Mouse (Mus musculus) embryonic facial prominence, embryonic 10.5 days (tissue): ENCODE results near the gene Ctf1. TPM values are rescaled to one million over a fixed set of nuclear protein-coding genes. Genes with fewer than 3 reads are reported as not detected.

Experiments used
- DNase-seq: peaks from one replicate; pipeline ENCODE4 v3.0.0-alpha.2; 2017; ENCODE audit warnings: low spot score
- H3K27ac ChIP-seq: fragments of 300-500 bp; sonication (generic); replicated peaks from 2 replicates; pipeline ENCODE4 v1.5.1; 2016; ENCODE audit warnings: mild to moderate bottlenecking
- H3K27me3 ChIP-seq: fragments of 300-500 bp; sonication (generic); replicated peaks from 2 replicates; pipeline ENCODE4 v1.6.1; 2016; ENCODE audit warnings: low read depth, mild to moderate bottlenecking; ENCODE audit not compliant: poor library complexity, severe bottlenecking
- H3K36me3 ChIP-seq: fragments of 300-500 bp; sonication (generic); replicated peaks from 2 replicates; pipeline ENCODE4 v1.6.1; 2016; ENCODE audit warnings: mild to moderate bottlenecking, moderate library complexity
- H3K4me1 ChIP-seq: fragments of 300-500 bp; sonication (generic); 2 replicates; pipeline ENCODE4 v1.6.1; 2016
- H3K4me3 ChIP-seq: fragments of 300-500 bp; sonication (generic); 2 replicates; pipeline ENCODE4 v1.5.1; 2016; ENCODE audit warnings: mild to moderate bottlenecking, moderate library complexity
- H3K9me3 ChIP-seq: fragments of 300-500 bp; sonication (generic); 2 replicates; pipeline ENCODE4 v1.6.1; 2016; ENCODE audit warnings: mild to moderate bottlenecking
- WGBS: fragments of 180-500 bp; shearing (Covaris S2); methylation state at CpG from one replicate; pipeline ENCODE4 v1.1.7; 2016; 5-methylcytosine and 5-hydroxymethylcytosine counted together
- polyA plus RNA-seq: library from polyadenylated mRNA; unstranded; fragments of >200 nt; fragmentation: Nextera tagmentation; extraction: Ambion mirVana; gene quantifications from 2 replicates; pipeline ENCODE4 v1.2.1, GENCODE M21; 2016

Ctf1 gene
- polyA plus RNA-seq: 9.4 and 10.7 TPM in 2 replicates

- Histone ChIP-seq H3K4me1 (peaks cover 74% of the 10 kb centered on the region), H3K36me3 (peaks cover 4% of the 10 kb centered on the region; the same call in 1 of the 2 replicates), H3K27me3 (no peaks in the 10 kb centered on the region; the same call in 1 of the 2 replicates), H3K4me3 (peak within 1 kb of the TSS; percentile 58), H3K27ac (peak within 1 kb of the TSS; percentile 91), H3K9me3 (no peaks in the 10 kb centered on the region)
- DNase-seq: peak; percentile 89
- WGBS: 1% methylated on average over 28 of the region's 28 CpGs
These were observed at the start of gene Ctf1 for GRCm38 (mm10) chr7:127712461-127713385. Ctf1 (plus strand) TSS chr7:127712736.

DNA sequence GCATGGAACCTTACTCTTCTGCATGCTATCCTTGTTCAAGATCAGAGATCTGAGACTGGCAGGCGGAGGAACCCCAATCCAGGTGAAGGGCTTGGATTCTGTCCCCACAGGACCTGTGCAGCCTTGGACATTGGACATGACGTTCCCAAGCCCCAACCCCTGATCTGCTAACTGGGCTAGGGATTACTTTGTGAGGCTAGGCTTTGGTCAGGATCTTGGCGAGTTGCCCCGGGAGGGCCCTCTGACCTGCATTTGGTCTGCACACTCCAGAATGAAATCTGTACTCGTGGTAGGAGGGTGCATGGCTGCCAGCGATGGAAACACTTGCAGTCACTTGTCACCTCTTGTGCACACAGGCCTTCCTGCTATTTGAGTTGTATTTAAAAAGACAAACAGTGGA is 49.6 kb upstream of the Ctf1 start:
- Histone ChIP-seq H3K27ac (no peak overlapping the region), H3K4me1 (no peaks in the 10 kb centered on the region), H3K36me3 (peaks cover 52% of the 10 kb centered on the region), H3K9me3 (no peaks in the 10 kb centered on the region), H3K27me3 (no peaks in the 10 kb centered on the region), H3K4me3 (no peak overlapping the region)
- WGBS: 92% methylated on average over 6 of the region's 6 CpGs
- no peak for DNase-seq

- no peak overlapping the region for H3K4me3 ChIP-seq
- 89% methylated on average over 6 of the region's 6 CpGs for WGBS
- H3K27ac ChIP-seq: no peak overlapping the region
- H3K4me1 ChIP-seq: no peaks in the 10 kb centered on the region
- no peaks in the 10 kb centered on the region for H3K27me3 ChIP-seq
- DNase-seq: no peak
- peaks cover 63% of the 10 kb centered on the region for H3K36me3 ChIP-seq
- no peaks in the 10 kb centered on the region for H3K9me3 ChIP-seq
These were observed 46.4 kb upstream of the Ctf1 start for GRCm38 (mm10) chr7:127666066-127666654.

- DNase-seq: no peak
- no peaks in the 10 kb centered on the region for H3K4me1 ChIP-seq
- no peaks in the 10 kb centered on the region for H3K27me3 ChIP-seq
- H3K4me3 ChIP-seq: no peak overlapping the region
- WGBS: 90% methylated on average over 13 of the region's 13 CpGs
- no peak overlapping the region for H3K27ac ChIP-seq
- no peaks in the 10 kb centered on the region for H3K9me3 ChIP-seq
- peaks cover 58% of the 10 kb centered on the region for H3K36me3 ChIP-seq
These were observed 45.9 kb upstream of the Ctf1 start for GRCm38 (mm10) chr7:127666679-127667078.

DNA sequence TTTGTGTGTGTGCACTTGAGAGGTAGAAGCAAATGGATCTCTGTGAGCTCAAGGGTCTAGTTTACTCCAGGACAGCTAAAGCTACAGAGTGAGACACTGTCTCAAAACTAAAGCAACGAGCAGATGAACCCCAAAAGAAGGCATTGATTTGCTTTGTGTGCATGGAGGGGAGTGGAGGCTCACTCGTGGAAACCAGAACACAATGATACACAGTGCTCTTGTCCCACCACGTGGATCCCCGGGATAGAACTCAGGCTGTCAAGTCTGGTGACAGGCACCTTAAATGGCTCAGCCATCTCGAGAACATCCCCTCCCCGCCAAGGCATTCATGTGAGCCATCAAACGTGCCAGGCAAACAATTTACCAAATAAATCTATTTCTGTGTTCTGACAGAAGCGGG is 45.4 kb upstream of the Ctf1 start:
- H3K9me3 ChIP-seq: no peaks in the 10 kb centered on the region
- no peak overlapping the region for H3K4me3 ChIP-seq
- no peak overlapping the region for H3K27ac ChIP-seq
- peaks cover 55% of the 10 kb centered on the region for H3K36me3 ChIP-seq
- H3K27me3 ChIP-seq: no peaks in the 10 kb centered on the region
- peaks cover 1% of the 10 kb centered on the region; the same call in 1 of the 2 replicates for H3K4me1 ChIP-seq
- no peak for DNase-seq
- WGBS: 80% methylated on average over 8 of the region's 8 CpGs

DNA sequence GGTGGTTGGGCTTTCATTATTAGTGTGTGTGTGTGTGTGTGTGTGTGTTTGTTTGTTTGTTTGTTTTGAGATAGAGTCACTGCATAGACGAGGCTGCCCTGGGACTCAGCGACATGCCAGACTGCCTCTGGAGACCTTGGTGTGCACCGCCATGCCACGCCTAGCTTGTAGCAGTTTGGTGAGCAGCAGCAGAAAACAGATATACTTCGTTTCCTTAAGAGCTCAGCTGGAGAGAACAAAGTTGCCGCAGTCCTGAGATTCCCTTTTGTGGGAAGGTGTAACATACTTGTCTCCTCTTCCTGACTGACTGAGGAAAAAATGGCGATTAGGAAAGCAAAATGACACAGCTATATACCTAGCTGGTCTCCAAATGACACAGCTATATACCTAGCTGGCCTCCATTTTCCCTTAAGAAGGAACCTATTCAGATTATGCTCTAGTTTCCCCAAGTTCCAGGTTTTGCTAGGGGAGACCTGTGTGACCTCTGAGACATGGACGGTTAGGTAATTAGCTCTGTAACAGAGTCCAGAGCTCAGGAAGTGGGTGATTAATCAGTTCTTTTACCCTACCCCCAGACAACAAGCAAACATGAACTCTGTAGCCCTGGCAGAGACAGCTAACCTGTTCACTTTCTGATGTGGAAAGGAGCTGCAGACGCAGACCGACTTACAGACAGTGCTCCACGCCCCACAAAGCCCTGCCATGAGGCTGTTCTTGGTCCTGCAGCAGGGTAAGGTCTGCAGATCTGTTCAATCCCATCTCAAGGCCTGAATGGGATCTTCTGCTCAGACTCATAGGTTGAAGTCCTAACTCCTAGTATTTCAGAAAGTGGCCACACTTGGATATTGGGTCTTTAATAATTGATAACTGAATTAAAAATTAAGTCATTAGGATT is 40.4 kb upstream of the Ctf1 start:
- no peaks in the 10 kb centered on the region for H3K9me3 ChIP-seq
- no peak overlapping the region for H3K4me3 ChIP-seq
- H3K4me1 ChIP-seq: peaks cover 11% of the 10 kb centered on the region; the same call in 1 of the 2 replicates
- DNase-seq: no peak
- H3K36me3 ChIP-seq: peaks cover 23% of the 10 kb centered on the region
- no peaks in the 10 kb centered on the region for H3K27me3 ChIP-seq
- H3K27ac ChIP-seq: no peak overlapping the region
- WGBS: 76% methylated on average over 11 of the region's 11 CpGs

DNA sequence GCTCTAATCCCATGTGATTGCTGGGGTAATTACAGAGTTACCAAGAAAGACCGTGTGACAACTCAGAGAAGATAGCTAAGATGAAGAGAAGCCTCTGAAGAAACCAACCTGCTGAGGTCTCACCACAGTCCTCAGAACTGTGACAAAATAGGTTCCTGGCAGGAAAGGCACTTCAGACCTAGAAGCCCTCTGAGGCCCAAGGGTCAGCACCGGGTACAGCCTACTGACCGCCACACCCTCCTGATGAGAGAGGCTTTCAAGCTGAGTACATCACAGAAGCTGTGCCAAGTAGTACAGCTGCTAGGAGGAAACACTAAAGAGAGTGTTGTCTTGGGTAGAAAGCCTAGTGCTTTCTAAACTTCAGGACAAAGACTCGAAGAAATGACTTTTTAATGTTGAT is 39.8 kb upstream of the Ctf1 start:
- 79% methylated on average over 4 of the region's 4 CpGs for WGBS
- no peak for DNase-seq

GRCm38 (mm10) chr7:127674977-127675376 is 37.6 kb upstream of the Ctf1 start:
- 4% methylated on average over 5 of the region's 5 CpGs for WGBS
- DNase-seq: peak; percentile 87
- H3K36me3 ChIP-seq: peaks cover 11% of the 10 kb centered on the region

More for the DNA sequence above, 39.8 kb upstream of the Ctf1 start:
- peaks cover 11% of the 10 kb centered on the region; the same call in 1 of the 2 replicates for H3K4me1 ChIP-seq
- H3K4me3 ChIP-seq: no peak overlapping the region
- H3K9me3 ChIP-seq: no peaks in the 10 kb centered on the region
- H3K36me3 ChIP-seq: peaks cover 25% of the 10 kb centered on the region
- no peak overlapping the region for H3K27ac ChIP-seq
- no peaks in the 10 kb centered on the region for H3K27me3 ChIP-seq

GRCm38 (mm10) chr7:127675391-127675811 is 37.1 kb upstream of the Ctf1 start:
- Histone ChIP-seq H3K4me1 (peaks cover 11% of the 10 kb centered on the region; the same call in 1 of the 2 replicates), H3K27me3 (no peaks in the 10 kb centered on the region), H3K4me3 (0 out of 2 replicates have a peak overlapping the region, but pooled peaks have one; percentile 12), H3K36me3 (peaks cover 11% of the 10 kb centered on the region), H3K9me3 (no peaks in the 10 kb centered on the region), H3K27ac (peak overlapping the region; percentile 57)
- 79% methylated on average over 9 of the region's 9 CpGs for WGBS
- DNase-seq: peak; percentile 30

More at GRCm38 (mm10) chr7:127674977-127675376, 37.6 kb upstream of the Ctf1 start:
- Histone ChIP-seq H3K4me3 (0 out of 2 replicates have a peak overlapping the region, but pooled peaks have one; percentile 12), H3K27me3 (no peaks in the 10 kb centered on the region), H3K4me1 (peaks cover 11% of the 10 kb centered on the region; the same call in 1 of the 2 replicates), H3K27ac (peak overlapping the region; percentile 57), H3K9me3 (no peaks in the 10 kb centered on the region)

- 72% methylated on average over 6 of the region's 6 CpGs for WGBS
- peak; percentile 70 for DNase-seq
- H3K27ac ChIP-seq: no peak overlapping the region
- H3K4me3 ChIP-seq: no peak overlapping the region
- peaks cover 11% of the 10 kb centered on the region; the same call in 1 of the 2 replicates for H3K4me1 ChIP-seq
- H3K27me3 ChIP-seq: no peaks in the 10 kb centered on the region
- H3K9me3 ChIP-seq: no peaks in the 10 kb centered on the region
- H3K36me3 ChIP-seq: peaks cover 11% of the 10 kb centered on the region
These were observed 35.5 kb upstream of the Ctf1 start for GRCm38 (mm10) chr7:127677077-127677476.

- 87% methylated on average over 4 of the region's 4 CpGs for whole genome bisulfite sequencing
- DNase-seq: no peak
These were observed 34.9 kb upstream of the Ctf1 start for GRCm38 (mm10) chr7:127677609-127678008.

GRCm38 (mm10) chr7:127678811-127679210 is 33.7 kb upstream of the Ctf1 start:
- DNase-seq: no peak
- H3K9me3 ChIP-seq: no peaks in the 10 kb centered on the region
- H3K4me1 ChIP-seq: peaks cover 7% of the 10 kb centered on the region; the same call in 1 of the 2 replicates
- H3K27ac ChIP-seq: no peak overlapping the region
- WGBS: 71% methylated on average over 2 of the region's 2 CpGs
- no peak overlapping the region for H3K4me3 ChIP-seq
- peaks cover 15% of the 10 kb centered on the region for H3K36me3 ChIP-seq
- no peaks in the 10 kb centered on the region for H3K27me3 ChIP-seq

More at GRCm38 (mm10) chr7:127677609-127678008, 34.9 kb upstream of the Ctf1 start:
- peaks cover 11% of the 10 kb centered on the region for H3K36me3 ChIP-seq
- no peaks in the 10 kb centered on the region for H3K9me3 ChIP-seq
- H3K27ac ChIP-seq: no peak overlapping the region
- H3K27me3 ChIP-seq: no peaks in the 10 kb centered on the region
- H3K4me3 ChIP-seq: no peak overlapping the region
- H3K4me1 ChIP-seq: peaks cover 7% of the 10 kb centered on the region; the same call in 1 of the 2 replicates
